Mouse (Mus musculus): ENCODE measurements at regions not wholly inside any gene's neighbourhood (a gene's known extent, or its start where the extent isn't known, plus 50 kb on each side); places are given as distances from the start of the nearest gene placed in this dataset.

GRCm38 (mm10) chr4:142933627-142934026 is 279.2 kb downstream of the Prdm2 start:
- H3K4me1 ChIP-seq (ENCODE audit: control insufficient read depth), result no peaks in the 10 kb centered on the region
- no peaks in the 10 kb centered on the region for H3K36me3 ChIP-seq (ENCODE audit: control insufficient read depth)
- no peak overlapping the region for H3K4me3 ChIP-seq (replicated peaks)
- H3K9me3 ChIP-seq (ENCODE audit: control insufficient read depth, low read length), result peaks cover 46% of the 10 kb centered on the region
- H3K27me3 ChIP-seq (ENCODE audit: control insufficient read depth), result no peaks in the 10 kb centered on the region
- TF ChIP-seq GATA1 (IDR thresholded peaks at IDR 0.05; ENCODE audit: low read length) (no peak), TAL1 (IDR thresholded peaks at IDR 0.05; ENCODE audit: low read length) (no peak)

GRCm38 (mm10) chr4:142929245-142929644 is 283.6 kb downstream of the Prdm2 start:
- Histone ChIP-seq H3K4me1 (ENCODE audit: control insufficient read depth) (no peaks in the 10 kb centered on the region), H3K4me3 (replicated peaks) (no peak overlapping the region), H3K36me3 (ENCODE audit: control insufficient read depth) (no peaks in the 10 kb centered on the region), H3K27me3 (ENCODE audit: control insufficient read depth) (no peaks in the 10 kb centered on the region), H3K9me3 (ENCODE audit: control insufficient read depth, low read length) (peaks cover 51% of the 10 kb centered on the region)
- TF ChIP-seq TAL1 (IDR thresholded peaks at IDR 0.05; ENCODE audit: low read length) (no peak), GATA1 (IDR thresholded peaks at IDR 0.05; ENCODE audit: low read length) (no peak)

DNA sequence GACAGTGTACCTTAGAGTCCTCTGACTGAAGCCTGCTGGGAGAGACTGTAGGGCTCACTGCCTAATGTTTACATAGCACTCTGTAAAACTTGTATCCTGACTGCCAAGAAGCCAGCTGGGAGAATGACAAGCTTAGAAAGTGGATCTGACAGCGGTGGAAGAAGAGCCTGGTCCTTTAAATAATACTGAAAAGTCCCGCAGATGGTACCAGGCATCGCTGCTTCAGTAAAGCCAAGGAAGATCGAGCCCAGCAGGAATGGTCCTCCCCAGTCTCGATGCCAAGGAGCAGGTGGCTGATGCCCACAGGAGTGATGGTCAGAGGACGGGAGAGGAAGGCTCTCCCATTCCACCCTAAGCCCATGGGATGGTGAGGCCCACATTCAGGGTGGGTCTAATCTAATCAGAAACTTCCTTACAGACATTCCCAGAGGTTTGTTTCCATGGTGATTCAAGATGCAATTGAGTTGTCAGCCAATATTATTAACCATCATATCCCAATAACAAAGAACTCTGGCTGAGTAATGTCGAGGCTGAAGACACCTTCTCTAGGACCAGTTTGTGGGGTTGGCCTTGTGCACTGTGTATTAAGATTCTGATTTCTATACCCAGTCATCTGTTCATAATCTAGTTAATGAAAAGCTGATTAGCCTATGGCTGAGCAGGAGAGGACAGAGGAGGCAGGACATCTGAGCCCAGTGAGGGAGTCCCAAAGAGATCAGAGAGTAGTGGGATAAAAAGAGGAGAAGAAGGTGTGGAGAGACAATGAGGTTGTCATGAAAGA is 285.3 kb downstream of the Prdm2 start:
- Histone ChIP-seq H3K9me3 (ENCODE audit: control insufficient read depth, low read length) (peaks cover 41% of the 10 kb centered on the region), H3K4me3 (replicated peaks) (no peak overlapping the region)

DNA sequence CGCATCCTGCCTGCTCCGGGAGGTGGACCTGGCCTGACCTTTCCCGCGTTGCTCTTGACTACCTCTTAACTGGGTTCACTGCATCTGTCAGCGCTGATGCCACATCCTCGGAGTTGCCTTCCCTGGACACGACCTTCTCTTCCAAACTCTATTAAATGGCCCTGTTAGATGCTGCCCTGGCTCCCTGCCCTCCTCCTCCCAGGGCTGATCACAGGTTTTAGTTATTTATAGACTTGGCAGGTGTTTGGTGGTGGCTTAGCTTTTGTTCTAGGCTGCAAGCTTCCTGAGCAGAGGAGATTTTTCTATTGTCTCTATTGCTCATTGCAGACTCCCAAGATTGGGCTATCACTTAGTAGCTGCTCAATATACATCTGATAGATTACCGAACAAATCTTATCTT is 287.7 kb downstream of the Prdm2 start:
- Histone ChIP-seq H3K9me3 (ENCODE audit: control insufficient read depth, low read length) (peaks cover 24% of the 10 kb centered on the region), H3K27me3 (ENCODE audit: control insufficient read depth) (no peaks in the 10 kb centered on the region), H3K4me1 (ENCODE audit: control insufficient read depth) (no peaks in the 10 kb centered on the region), H3K4me3 (replicated peaks) (no peak overlapping the region), H3K36me3 (ENCODE audit: control insufficient read depth) (no peaks in the 10 kb centered on the region)
- TF ChIP-seq TAL1 (IDR thresholded peaks at IDR 0.05; ENCODE audit: low read length), result no peak
- TF ChIP-seq GATA1 (IDR thresholded peaks at IDR 0.05; ENCODE audit: low read length), result no peak

More for the DNA sequence above, 285.3 kb downstream of the Prdm2 start:
- no peaks in the 10 kb centered on the region for H3K27me3 ChIP-seq (ENCODE audit: control insufficient read depth)
- H3K4me1 ChIP-seq (ENCODE audit: control insufficient read depth), result no peaks in the 10 kb centered on the region
- no peaks in the 10 kb centered on the region for H3K36me3 ChIP-seq (ENCODE audit: control insufficient read depth)
- TF ChIP-seq TAL1 (IDR thresholded peaks at IDR 0.05; ENCODE audit: low read length), result no peak
- no peak for TF ChIP-seq GATA1 (IDR thresholded peaks at IDR 0.05; ENCODE audit: low read length)

- Histone ChIP-seq H3K4me1 (ENCODE audit: control insufficient read depth) (no peaks in the 10 kb centered on the region), H3K27me3 (ENCODE audit: control insufficient read depth) (no peaks in the 10 kb centered on the region), H3K36me3 (ENCODE audit: control insufficient read depth) (no peaks in the 10 kb centered on the region), H3K9me3 (ENCODE audit: control insufficient read depth, low read length) (peaks cover 17% of the 10 kb centered on the region), H3K4me3 (replicated peaks) (no peak overlapping the region)
- no peak for TF ChIP-seq GATA1 (IDR thresholded peaks at IDR 0.05; ENCODE audit: low read length)
- no peak for TF ChIP-seq TAL1 (IDR thresholded peaks at IDR 0.05; ENCODE audit: low read length)
Observed at GRCm38 (mm10) chr4:142909355-142909947, 303.3 kb downstream of the Prdm2 start.

DNA sequence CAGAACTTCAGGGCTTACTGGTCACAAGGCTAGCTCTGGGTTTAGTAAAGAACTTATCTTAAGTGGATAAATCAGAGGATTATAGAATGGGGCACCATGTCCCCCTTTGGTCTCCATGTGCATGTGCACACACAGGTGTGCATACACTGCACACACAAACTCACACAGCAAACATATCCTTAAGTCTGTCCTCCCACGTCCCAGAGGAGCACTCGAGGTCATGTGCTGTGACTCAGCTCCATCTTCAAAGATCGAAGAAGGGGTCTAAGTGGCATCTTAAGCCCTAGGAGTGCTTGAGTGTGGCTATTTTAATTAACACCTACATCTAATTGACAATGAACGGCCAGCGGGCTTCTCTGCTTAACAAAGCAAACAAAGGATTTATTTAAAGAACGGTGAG is 304.0 kb downstream of the Prdm2 start:
- peaks cover 21% of the 10 kb centered on the region for H3K9me3 ChIP-seq (ENCODE audit: control insufficient read depth, low read length)
- no peaks in the 10 kb centered on the region for H3K27me3 ChIP-seq (ENCODE audit: control insufficient read depth)
- no peaks in the 10 kb centered on the region for H3K36me3 ChIP-seq (ENCODE audit: control insufficient read depth)
- H3K4me3 ChIP-seq (replicated peaks), result no peak overlapping the region
- H3K4me1 ChIP-seq (ENCODE audit: control insufficient read depth), result no peaks in the 10 kb centered on the region
- TF ChIP-seq GATA1 (IDR thresholded peaks at IDR 0.05; ENCODE audit: low read length), result no peak
- no peak for TF ChIP-seq TAL1 (IDR thresholded peaks at IDR 0.05; ENCODE audit: low read length)

DNA sequence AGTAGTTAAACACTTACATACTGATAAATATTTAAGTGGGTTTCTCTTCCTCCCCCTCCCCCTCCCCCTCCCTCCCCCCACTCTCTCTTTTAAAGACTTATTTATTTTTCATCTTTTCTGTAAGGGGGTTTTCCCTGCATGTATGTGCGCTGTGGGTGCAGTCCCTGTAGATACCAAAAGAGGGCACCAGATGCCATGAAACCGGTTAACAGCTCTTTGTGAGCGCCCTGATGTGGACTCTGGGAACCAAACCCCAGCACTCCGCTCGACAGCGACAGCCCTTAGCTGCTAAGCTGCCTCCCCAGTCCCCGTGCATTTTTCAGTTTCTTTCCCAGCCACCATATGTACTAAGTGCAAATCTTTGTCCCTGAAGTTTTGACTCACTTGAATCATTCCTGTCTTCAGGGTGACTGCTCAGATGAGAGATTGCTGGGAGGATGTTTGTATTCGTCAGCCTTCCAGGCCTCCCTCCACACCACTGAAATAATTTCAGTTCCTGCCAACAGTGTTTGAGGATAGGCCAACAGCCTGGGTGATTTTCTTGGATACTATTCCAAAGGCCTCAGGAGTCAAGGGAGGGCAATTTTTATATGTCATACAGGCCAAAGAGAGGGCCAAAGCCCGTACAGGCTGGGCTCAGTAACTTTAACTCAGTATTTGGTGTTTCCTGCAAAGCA is 309.3 kb downstream of the Prdm2 start:
- no peaks in the 10 kb centered on the region for H3K27me3 ChIP-seq (ENCODE audit: control insufficient read depth)
- H3K36me3 ChIP-seq (ENCODE audit: control insufficient read depth), result no peaks in the 10 kb centered on the region
- no peak overlapping the region for H3K4me3 ChIP-seq (replicated peaks)
- no peak for TF ChIP-seq TAL1 (IDR thresholded peaks at IDR 0.05; ENCODE audit: low read length)
- no peak for TF ChIP-seq GATA1 (IDR thresholded peaks at IDR 0.05; ENCODE audit: low read length)
- H3K9me3 ChIP-seq (ENCODE audit: control insufficient read depth, low read length), result peaks cover 46% of the 10 kb centered on the region
- H3K4me1 ChIP-seq (ENCODE audit: control insufficient read depth), result no peaks in the 10 kb centered on the region

GRCm38 (mm10) chr4:142900792-142901191 is 312.0 kb downstream of the Prdm2 start:
- peaks cover 53% of the 10 kb centered on the region for H3K9me3 ChIP-seq (ENCODE audit: control insufficient read depth, low read length)
- no peaks in the 10 kb centered on the region for H3K4me1 ChIP-seq (ENCODE audit: control insufficient read depth)
- TF ChIP-seq GATA1 (IDR thresholded peaks at IDR 0.05; ENCODE audit: low read length), result no peak
- TF ChIP-seq TAL1 (IDR thresholded peaks at IDR 0.05; ENCODE audit: low read length), result no peak
- no peaks in the 10 kb centered on the region for H3K27me3 ChIP-seq (ENCODE audit: control insufficient read depth)
- H3K4me3 ChIP-seq (replicated peaks), result no peak overlapping the region
- H3K36me3 ChIP-seq (ENCODE audit: control insufficient read depth), result no peaks in the 10 kb centered on the region

- Histone ChIP-seq H3K27me3 (ENCODE audit: control insufficient read depth) (no peaks in the 10 kb centered on the region), H3K4me1 (ENCODE audit: control insufficient read depth) (no peaks in the 10 kb centered on the region), H3K36me3 (ENCODE audit: control insufficient read depth) (no peaks in the 10 kb centered on the region), H3K4me3 (replicated peaks) (no peak overlapping the region), H3K9me3 (ENCODE audit: control insufficient read depth, low read length) (peaks cover 53% of the 10 kb centered on the region)
- TF ChIP-seq TAL1 (IDR thresholded peaks at IDR 0.05; ENCODE audit: low read length) (no peak), GATA1 (IDR thresholded peaks at IDR 0.05; ENCODE audit: low read length) (no peak)
Observed at GRCm38 (mm10) chr4:142898994-142899393, 313.8 kb downstream of the Prdm2 start.
